19 mouse cellular contexts compared by ENCODE assay signal in genomic region chr3:61340321-61340720, GRCm38 (mm10). TPM values are rescaled to one million over a fixed set of nuclear protein-coding genes. Genes with fewer than 3 reads are reported as not detected.
DNase-seq lines count a peak whose midpoint lies in the region; ATAC-seq and TF ChIP-seq lines count a peak whose summit lies in the region.
"Had no signal": no experiment of that assay in that cellular context is flagged by ENCODE, and none has a peak within 500 bp of the region (broad histone marks: within the 10 kb centered on the region; RNA-seq: fewer than 3 reads in every experiment).

No protein-coding gene starts in this region.

- H3K9me3 ChIP-seq in forebrain, embryonic 14.5 days (replicated peaks; ENCODE audit: control insufficient read depth, low read length) = no peaks in the 10 kb centered on the region
- H3K9me3 ChIP-seq in forebrain, embryonic 10.5 days = no peaks in the 10 kb centered on the region
- no peaks in the 10 kb centered on the region for H3K9me3 ChIP-seq in lung, embryonic 15.5 days
- H3K9me3 ChIP-seq: embryonic facial prominence, embryonic 12.5 days; forebrain, embryonic 12.5 days; intestine, embryonic 15.5 days; liver, embryonic 12.5 days had no signal

- H3K4me1 ChIP-seq in forebrain, embryonic 14.5 days (ENCODE audit: control insufficient read depth, insufficient read depth, low read length) = no peaks in the 10 kb centered on the region
- H3K4me1 ChIP-seq in forebrain, embryonic 10.5 days = peaks cover 6% of the 10 kb centered on the region; the same call in 1 of the 2 replicates
- no peaks in the 10 kb centered on the region for H3K4me1 ChIP-seq in lung, embryonic 15.5 days
- H3K4me1 ChIP-seq in embryonic fibroblast, embryonic 13.5 days (ENCODE audit: control insufficient read depth, insufficient read depth, low read length) = peaks cover 12% of the 10 kb centered on the region
- H3K4me1 ChIP-seq: forebrain, embryonic 12.5 days; intestine, embryonic 15.5 days; liver, embryonic 12.5 days had no signal

- ATAC-seq in forebrain, embryonic 14.5 days = no peak
- ATAC-seq in lung, embryonic 15.5 days (ENCODE audit: borderline replicate concordance, extremely low read depth, low FRiP score, low TSS enrichment) = peak; percentile 55; the same call in 1 of the 2 replicates
- no peak for ATAC-seq in granulocyte monocyte progenitor cell, adult 5-6 weeks (replicated peaks; ENCODE audit: poor library complexity, severe bottlenecking)
- ATAC-seq: intestine, embryonic 15.5 days; liver, embryonic 12.5 days; midbrain, embryonic 16.5 days had no signal

- TF ChIP-seq CTCF in embryonic fibroblast, embryonic 13.5 days (IDR thresholded peaks at IDR 0.05; ENCODE audit: borderline replicate concordance, insufficient read depth, low read length) = no peak

- H3K4me2 ChIP-seq in forebrain, embryonic 14.5 days (ENCODE audit: low read length) = no peak overlapping the region
- H3K4me2 ChIP-seq in lung, embryonic 15.5 days = no peak overlapping the region
- H3K4me2 ChIP-seq: embryonic facial prominence, embryonic 12.5 days; forebrain, embryonic 12.5 days; intestine, embryonic 15.5 days; liver, embryonic 12.5 days had no signal

- DNase-seq in forebrain, embryonic 14.5 days (ENCODE audit: low spot score) = peak; percentile 4
- DNase-seq in forebrain, embryonic 10.5 days (ENCODE audit: extremely low spot score, low spot score) = no peak
- DNase-seq in lung, postnatal 36 days = no peak
- DNase-seq in retina, embryonic 14.5 days (ENCODE audit: low spot score) = peak; percentile 11
- DNase-seq in layer of hippocampus, adult 18-20 months (ENCODE audit: low spot score in 2 of 2) = no peak
- DNase-seq: adrenal gland, postnatal 14 days; cerebellum, postnatal 25 days; heart, adult 2 months; right cerebral cortex, postnatal 14 days had no signal

- H3K4me3 ChIP-seq in forebrain, embryonic 14.5 days (ENCODE audit: low read depth, low read length) = no peak overlapping the region
- no peak overlapping the region for H3K4me3 ChIP-seq in forebrain, embryonic 10.5 days
- no peak overlapping the region for H3K4me3 ChIP-seq in lung, embryonic 15.5 days
- no peak overlapping the region for H3K4me3 ChIP-seq in embryonic fibroblast, embryonic 13.5 days (ENCODE audit: insufficient read depth, low read length)
- H3K4me3 ChIP-seq: embryonic facial prominence, embryonic 12.5 days; forebrain, embryonic 12.5 days; heart, adult 2 months; intestine, embryonic 15.5 days; liver, embryonic 12.5 days had no signal

- no peak overlapping the region for H3K27ac ChIP-seq in forebrain, embryonic 14.5 days (ENCODE audit: low read depth, low read length)
- H3K27ac ChIP-seq in forebrain, embryonic 10.5 days = no peak overlapping the region
- H3K27ac ChIP-seq in lung, embryonic 15.5 days = no peak overlapping the region
- H3K27ac ChIP-seq in embryonic fibroblast, embryonic 13.5 days (ENCODE audit: insufficient read depth, low read length) = peak overlapping the region; percentile 36; the same call in 1 of the 2 replicates
- H3K27ac ChIP-seq: embryonic facial prominence, embryonic 12.5 days; forebrain, embryonic 12.5 days; heart, adult 2 months; intestine, embryonic 15.5 days; liver, embryonic 12.5 days had no signal

- TF ChIP-seq POLR2A in embryonic fibroblast, embryonic 13.5 days (IDR thresholded peaks at IDR 0.05; ENCODE audit: low read depth, low read length) = no peak

- WGBS in forebrain, embryonic 14.5 days = 43% methylated on average over 5 of the region's 5 CpGs
- 67% methylated on average over 5 of the region's 5 CpGs for WGBS in forebrain, embryonic 10.5 days
- 58% methylated on average over 5 of the region's 5 CpGs for WGBS in lung, embryonic 15.5 days

- no peaks in the 10 kb centered on the region for H3K36me3 ChIP-seq in forebrain, embryonic 14.5 days (ENCODE audit: control insufficient read depth, insufficient read depth, low read length)
- H3K36me3 ChIP-seq in forebrain, embryonic 10.5 days (replicated peaks) = no peaks in the 10 kb centered on the region
- H3K36me3 ChIP-seq in lung, embryonic 15.5 days = no peaks in the 10 kb centered on the region
- H3K36me3 ChIP-seq: embryonic facial prominence, embryonic 12.5 days; forebrain, embryonic 12.5 days; intestine, embryonic 15.5 days; liver, embryonic 12.5 days had no signal

- H3K27me3 ChIP-seq in forebrain, embryonic 14.5 days (replicated peaks; ENCODE audit: control insufficient read depth, insufficient read depth, low read length) = no peaks in the 10 kb centered on the region
- no peaks in the 10 kb centered on the region for H3K27me3 ChIP-seq in forebrain, embryonic 10.5 days (ENCODE audit: poor library complexity, severe bottlenecking)
- no peaks in the 10 kb centered on the region for H3K27me3 ChIP-seq in lung, embryonic 15.5 days
- H3K27me3 ChIP-seq: embryonic facial prominence, embryonic 12.5 days; forebrain, embryonic 12.5 days; intestine, embryonic 15.5 days; liver, embryonic 12.5 days had no signal

- H3K9ac ChIP-seq in forebrain, embryonic 14.5 days (ENCODE audit: low read length) = no peak overlapping the region
- no peak overlapping the region for H3K9ac ChIP-seq in lung, embryonic 15.5 days
- H3K9ac ChIP-seq: embryonic facial prominence, embryonic 12.5 days; forebrain, embryonic 12.5 days; intestine, embryonic 15.5 days; liver, embryonic 12.5 days had no signal

RNA-seq across cellular contexts. Expression of gene Rap2b, which starts 21.1 kb away (rescaled TPM):
- polyA plus RNA-seq in forebrain, embryonic 14.5 days (2014; fragmentation: Nextera tagmentation; extraction: Ambion mirVana) = 14.6 and 15.2 TPM in 2 replicates
- 10.2 and 11.4 TPM in 2 replicates for polyA plus RNA-seq in forebrain, embryonic 10.5 days (2016; fragmentation: Nextera tagmentation; extraction: Ambion mirVana)
- 8.4 and 9.1 TPM in 2 replicates for polyA plus RNA-seq in lung, embryonic 15.5 days (2015; fragmentation: Nextera tagmentation; extraction: Ambion mirVana)
- polyA plus RNA-seq in embryonic fibroblast, embryonic 13.5 days (2011; ENCODE audit: insufficient read length, low read depth, missing spikeins) = 18.1 and 18.8 TPM in 2 replicates
- 4.0 and 5.2 TPM in 2 replicates for total RNA-seq in granulocyte monocyte progenitor cell, adult 5-6 weeks (2014; fragmentation: Nextera tagmentation)
- 8.1 and 10.5 TPM in 2 replicates for total RNA-seq in granulocyte monocyte progenitor cell, adult 5-6 weeks (2017)
- 10 to 100 TPM; 41.9 to 44.7 TPM for total RNA-seq in layer of hippocampus, adult 18-20 months (2021)

RNA-seq across cellular contexts. Expression of gene B430305J03Rik, which starts 25.4 kb away (rescaled TPM):
- polyA plus RNA-seq in forebrain, embryonic 14.5 days (2014; fragmentation: Nextera tagmentation; extraction: Ambion mirVana) = not detected in 2 replicates
- not detected in 2 replicates for polyA plus RNA-seq in forebrain, embryonic 10.5 days (2016; fragmentation: Nextera tagmentation; extraction: Ambion mirVana)
- not detected in 2 replicates for polyA plus RNA-seq in lung, embryonic 15.5 days (2015; fragmentation: Nextera tagmentation; extraction: Ambion mirVana)
- polyA plus RNA-seq in embryonic fibroblast, embryonic 13.5 days (2011; ENCODE audit: insufficient read length, low read depth, missing spikeins) = 0.40 and 0.74 TPM in 2 replicates
- 0.06 TPM in 1 of 2 replicates, not detected in the other for total RNA-seq in granulocyte monocyte progenitor cell, adult 5-6 weeks (2014; fragmentation: Nextera tagmentation)
- total RNA-seq in granulocyte monocyte progenitor cell, adult 5-6 weeks (2017) = 0.15 and 0.34 TPM in 2 replicates
- 1 to 10 TPM; 3.1 TPM for total RNA-seq in layer of hippocampus, adult 18-20 months (2021)
- total RNA-seq: adrenal gland, postnatal 14 days had no signal
- polyA plus RNA-seq: embryonic facial prominence, embryonic 12.5 days; forebrain, embryonic 12.5 days; heart, postnatal 0 days; intestine, embryonic 15.5 days; liver, embryonic 12.5 days; midbrain, embryonic 16.5 days; neural tube, embryonic 14.5 days had no signal

Comparison
In these comparisons a context has a peak if more than half of its experiments do, and no peak if none do; other contexts are left out.
1. DNase-seq: peak in forebrain, embryonic 14.5 days (single experiment) and retina, embryonic 14.5 days (single experiment); none in forebrain, embryonic 10.5 days (single experiment), lung, postnatal 36 days (single experiment) and layer of hippocampus, adult 18-20 months (0 of 2).